In the genomic region with DNA sequence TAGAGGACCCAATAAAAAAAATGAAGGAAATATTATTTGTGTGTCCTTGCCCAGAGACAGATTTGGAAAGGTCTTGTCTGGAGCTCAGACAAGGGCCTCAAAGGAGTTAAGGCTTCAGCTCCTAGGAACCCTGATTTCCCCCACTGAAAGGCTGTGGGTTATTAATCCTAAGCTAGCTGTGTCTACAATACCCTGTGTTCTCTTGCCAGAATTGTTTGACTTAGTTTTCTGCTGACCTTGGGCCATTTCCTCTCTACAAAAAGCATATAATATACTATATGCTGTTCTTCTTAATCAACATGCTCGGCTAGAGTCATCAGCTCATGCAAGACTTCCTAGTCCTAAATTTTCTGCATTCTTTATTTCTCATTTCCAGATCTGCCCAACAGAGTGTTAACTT, we compare ENCODE assay signal across 16 mouse cellular contexts.
"Had no signal": no experiment of that assay in that cellular context is flagged by ENCODE, and none has a peak within 500 bp of the region (broad histone marks: within the 10 kb centered on the region; RNA-seq: fewer than 3 reads in every experiment).

No protein-coding gene starts in this region.

- H3K4me2 ChIP-seq: liver, embryonic 15.5 days; lung, embryonic 15.5 days; midbrain, embryonic 12.5 days; neural tube, embryonic 12.5 days; stomach, embryonic 15.5 days had no signal

- H3K27me3 ChIP-seq: liver, embryonic 15.5 days; lung, embryonic 15.5 days; megakaryocyte, embryonic 14.5 days; midbrain, embryonic 12.5 days; neural tube, embryonic 12.5 days; stomach, embryonic 15.5 days had no signal

- DNase-seq: liver, postnatal 0 days; lung, postnatal 10 days; lung, postnatal 36 days; midbrain, embryonic 14.5 days; right cerebral cortex, postnatal 14 days; thymus, adult 2 months; thymus, postnatal 25 days; thymus, postnatal 4 days had no signal

- H3K9me3 ChIP-seq: liver, embryonic 15.5 days; lung, embryonic 15.5 days; megakaryocyte, embryonic 14.5 days; midbrain, embryonic 12.5 days; neural tube, embryonic 12.5 days; stomach, embryonic 15.5 days had no signal

- ATAC-seq: liver, postnatal 0 days had no signal

- H3K9ac ChIP-seq: liver, embryonic 15.5 days; liver, postnatal 0 days; lung, embryonic 15.5 days; midbrain, embryonic 12.5 days; neural tube, embryonic 12.5 days; stomach, embryonic 15.5 days had no signal

- H3K27ac ChIP-seq: liver, embryonic 15.5 days; lung, embryonic 15.5 days; macrophage; midbrain, embryonic 12.5 days; neural tube, embryonic 12.5 days; stomach, embryonic 15.5 days; stomach, postnatal 0 days had no signal

- H3K4me3 ChIP-seq: liver, embryonic 15.5 days; lung, embryonic 15.5 days; megakaryocyte, embryonic 14.5 days; midbrain, embryonic 12.5 days; neural tube, embryonic 12.5 days; stomach, embryonic 15.5 days had no signal

- H3K4me1 ChIP-seq: liver, embryonic 15.5 days; lung, embryonic 15.5 days; megakaryocyte, embryonic 14.5 days; midbrain, embryonic 12.5 days; neural tube, embryonic 12.5 days; stomach, embryonic 15.5 days had no signal

- H3K36me3 ChIP-seq: liver, embryonic 15.5 days; lung, embryonic 15.5 days; midbrain, embryonic 12.5 days; neural tube, embryonic 12.5 days; stomach, embryonic 15.5 days had no signal
